Mouse (Mus musculus) spleen, adult 2 months (tissue): Measurements from ENCODE around the gene Mcidas.

ENCODE experiments used
- CTCF ChIP-seq: fragments of 200-500 bp; IDR thresholded peaks from 2 replicates; pipeline ENCODE4 v1.5.1; 2011; ENCODE audit warnings: mild to moderate bottlenecking, inconsistent platforms; ENCODE audit not compliant: insufficient read depth, insufficient read length, insufficient replicate concordance; ENCODE audit errors: extremely low read depth
- POLR2A ChIP-seq: fragments of 200-500 bp; IDR thresholded peaks from 2 replicates; pipeline ENCODE4 v1.6.1; 2011; ENCODE audit warnings: low read depth, low read length, inconsistent platforms

- no peak for TF ChIP-seq CTCF
- TF ChIP-seq POLR2A, result no peak
Observed at GRCm38 (mm10) chr13:112993531-112994152, at the start of gene Mcidas.
